Mouse (Mus musculus): ENCODE measurements at regions not wholly inside any gene's neighbourhood (a gene's known extent, or its start where the extent isn't known, plus 50 kb on each side); places are given as distances from the start of the nearest gene placed in this dataset.

DNA sequence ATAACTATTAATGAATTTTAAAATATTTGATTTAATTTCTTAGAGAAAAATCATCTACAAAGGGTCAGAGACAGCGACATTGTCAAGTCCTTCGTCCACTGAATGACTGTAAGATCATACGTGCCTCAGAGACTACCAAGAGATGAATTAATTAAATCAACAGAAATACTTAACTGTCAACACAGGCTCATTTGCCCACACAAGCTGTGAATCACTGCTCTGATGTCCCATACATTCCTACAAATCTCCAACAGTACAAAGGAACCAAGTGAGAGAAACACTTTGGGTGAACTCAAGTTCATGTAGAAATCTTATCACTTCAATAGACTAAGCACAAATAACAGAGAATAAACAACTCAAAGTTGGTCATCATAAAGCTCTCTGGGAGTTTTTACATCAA is 471.4 kb upstream of the Map3k7 start:
- ATAC-seq (replicated peaks; ENCODE audit: low FRiP score) (no peak), DNase-seq (ENCODE audit: low spot score) (no peak)
- H3K27me3 ChIP-seq (replicated peaks; ENCODE audit: control insufficient read depth, insufficient read depth, low read length) = no peaks in the 10 kb centered on the region
- H3K36me3 ChIP-seq (ENCODE audit: control insufficient read depth, insufficient read depth, low read length) = no peaks in the 10 kb centered on the region
- H3K4me2 ChIP-seq = no peak overlapping the region
- H3K4me1 ChIP-seq (replicated peaks; ENCODE audit: control insufficient read depth, insufficient read depth, low read length) = no peaks in the 10 kb centered on the region
- no peaks in the 10 kb centered on the region for H3K9me3 ChIP-seq (ENCODE audit: control insufficient read depth, low read length)
- no peak overlapping the region for H3K27ac ChIP-seq (ENCODE audit: low read depth, low read length)
- 85% methylated on average over 3 of the region's 3 CpGs for WGBS
- H3K9ac ChIP-seq (ENCODE audit: low read depth, low read length) = no peak overlapping the region
- H3K4me3 ChIP-seq (ENCODE audit: low read depth, low read length) = no peak overlapping the region

- H3K27ac ChIP-seq (ENCODE audit: low read depth, low read length) = no peak overlapping the region
- H3K36me3 ChIP-seq (ENCODE audit: control insufficient read depth, insufficient read depth, low read length) = no peaks in the 10 kb centered on the region
- 73% methylated on average over 3 of the region's 3 CpGs for WGBS
- no peak overlapping the region for H3K4me3 ChIP-seq (ENCODE audit: low read depth, low read length)
- no peak for ATAC-seq (replicated peaks; ENCODE audit: low FRiP score)
- H3K9me3 ChIP-seq (ENCODE audit: control insufficient read depth, low read length) = no peaks in the 10 kb centered on the region
- no peak for DNase-seq (ENCODE audit: low spot score)
- H3K27me3 ChIP-seq (replicated peaks; ENCODE audit: control insufficient read depth, insufficient read depth, low read length) = no peaks in the 10 kb centered on the region
- no peaks in the 10 kb centered on the region for H3K4me1 ChIP-seq (replicated peaks; ENCODE audit: control insufficient read depth, insufficient read depth, low read length)
- H3K9ac ChIP-seq (ENCODE audit: low read depth, low read length) = no peak overlapping the region
- no peak overlapping the region for H3K4me2 ChIP-seq
Measured at GRCm38 (mm10) chr4:31493087-31493511, 470.8 kb upstream of the Map3k7 start.

DNA sequence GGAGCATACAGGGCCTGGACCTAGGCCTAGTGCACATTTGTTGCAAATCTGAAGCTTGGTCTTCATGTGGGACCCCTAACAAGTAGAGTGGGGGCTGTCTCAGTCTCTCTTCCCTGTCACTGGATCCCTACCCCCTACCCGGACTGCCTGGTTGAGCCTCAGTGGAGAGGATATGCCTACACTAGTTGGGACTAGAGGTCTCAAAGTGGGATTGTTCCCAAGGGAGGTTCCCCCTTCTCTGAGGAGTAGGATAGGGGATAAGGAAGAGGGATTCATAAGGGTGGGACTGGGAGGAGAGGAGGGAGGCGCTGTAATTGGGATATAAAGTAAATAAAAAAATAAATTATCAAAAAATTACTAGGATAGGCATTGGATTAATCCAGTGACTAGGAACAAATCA is 464.0 kb upstream of the Map3k7 start:
- Histone ChIP-seq H3K4me1 (replicated peaks; ENCODE audit: control insufficient read depth, insufficient read depth, low read length) (no peaks in the 10 kb centered on the region), H3K36me3 (ENCODE audit: control insufficient read depth, insufficient read depth, low read length) (no peaks in the 10 kb centered on the region), H3K4me2 (no peak overlapping the region), H3K4me3 (ENCODE audit: low read depth, low read length) (no peak overlapping the region), H3K9ac (ENCODE audit: low read depth, low read length) (no peak overlapping the region), H3K27me3 (replicated peaks; ENCODE audit: control insufficient read depth, insufficient read depth, low read length) (no peaks in the 10 kb centered on the region), H3K9me3 (ENCODE audit: control insufficient read depth, low read length) (no peaks in the 10 kb centered on the region), H3K27ac (ENCODE audit: low read depth, low read length) (no peak overlapping the region)
- ATAC-seq (replicated peaks; ENCODE audit: low FRiP score) = no peak
- no peak for DNase-seq (ENCODE audit: low spot score)
- WGBS = 84% methylated on average over 2 of the region's 2 CpGs

GRCm38 (mm10) chr4:31500432-31500831 is 463.5 kb upstream of the Map3k7 start:
- Histone ChIP-seq H3K27me3 (replicated peaks; ENCODE audit: control insufficient read depth, insufficient read depth, low read length) (no peaks in the 10 kb centered on the region), H3K9me3 (ENCODE audit: control insufficient read depth, low read length) (no peaks in the 10 kb centered on the region), H3K9ac (ENCODE audit: low read depth, low read length) (no peak overlapping the region), H3K4me1 (replicated peaks; ENCODE audit: control insufficient read depth, insufficient read depth, low read length) (no peaks in the 10 kb centered on the region), H3K4me2 (no peak overlapping the region), H3K4me3 (ENCODE audit: low read depth, low read length) (no peak overlapping the region), H3K36me3 (ENCODE audit: control insufficient read depth, insufficient read depth, low read length) (no peaks in the 10 kb centered on the region), H3K27ac (ENCODE audit: low read depth, low read length) (no peak overlapping the region)
- DNase-seq (ENCODE audit: low spot score) (no peak), ATAC-seq (replicated peaks; ENCODE audit: low FRiP score) (no peak)
- WGBS = 76% methylated on average over 4 of the region's 4 CpGs

DNA sequence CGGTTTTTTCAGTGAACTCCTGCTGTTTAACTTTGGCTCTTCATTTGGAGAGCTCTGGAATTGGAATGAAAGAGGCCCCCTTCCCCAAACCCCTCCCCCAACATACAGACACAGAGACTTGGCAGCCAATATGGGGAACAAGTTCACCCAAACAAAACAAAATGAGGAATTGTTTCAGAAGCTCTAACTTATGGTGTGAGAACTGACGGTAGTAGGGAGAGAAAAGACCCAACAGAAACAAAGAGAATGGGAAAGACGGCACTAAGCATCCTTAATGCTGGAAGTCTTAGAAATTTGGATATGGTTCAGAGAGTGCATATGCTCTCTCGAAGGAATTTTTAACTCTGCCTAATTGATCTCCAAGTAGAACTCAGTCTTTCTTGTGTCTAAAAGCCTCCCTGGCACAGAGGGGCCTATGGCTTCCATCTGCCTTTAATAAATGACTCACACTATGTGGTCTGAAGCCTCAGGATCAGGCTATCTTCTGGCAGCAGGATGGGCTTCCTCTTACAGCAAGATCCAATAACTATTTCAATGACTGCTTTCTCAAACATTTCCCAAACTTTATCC is 438.2 kb upstream of the Map3k7 start:
- H3K27me3 ChIP-seq (replicated peaks; ENCODE audit: control insufficient read depth, insufficient read depth, low read length) = no peaks in the 10 kb centered on the region
- 67% methylated on average over 4 of the region's 4 CpGs for WGBS
- DNase-seq (ENCODE audit: low spot score) (no peak), ATAC-seq (replicated peaks; ENCODE audit: low FRiP score) (no peak)
- H3K9ac ChIP-seq (ENCODE audit: low read depth, low read length) = no peak overlapping the region
- H3K4me1 ChIP-seq (replicated peaks; ENCODE audit: control insufficient read depth, insufficient read depth, low read length) = no peaks in the 10 kb centered on the region
- no peak overlapping the region for H3K27ac ChIP-seq (ENCODE audit: low read depth, low read length)
- no peak overlapping the region for H3K4me2 ChIP-seq
- no peaks in the 10 kb centered on the region for H3K9me3 ChIP-seq (ENCODE audit: control insufficient read depth, low read length)
- H3K4me3 ChIP-seq (ENCODE audit: low read depth, low read length) = no peak overlapping the region
- H3K36me3 ChIP-seq (ENCODE audit: control insufficient read depth, insufficient read depth, low read length) = no peaks in the 10 kb centered on the region

GRCm38 (mm10) chr4:31536811-31537210 is 427.1 kb upstream of the Map3k7 start:
- 38% methylated on average over 1 of the region's 1 CpGs for WGBS
- no peak overlapping the region for H3K27ac ChIP-seq (ENCODE audit: low read depth, low read length)

DNA sequence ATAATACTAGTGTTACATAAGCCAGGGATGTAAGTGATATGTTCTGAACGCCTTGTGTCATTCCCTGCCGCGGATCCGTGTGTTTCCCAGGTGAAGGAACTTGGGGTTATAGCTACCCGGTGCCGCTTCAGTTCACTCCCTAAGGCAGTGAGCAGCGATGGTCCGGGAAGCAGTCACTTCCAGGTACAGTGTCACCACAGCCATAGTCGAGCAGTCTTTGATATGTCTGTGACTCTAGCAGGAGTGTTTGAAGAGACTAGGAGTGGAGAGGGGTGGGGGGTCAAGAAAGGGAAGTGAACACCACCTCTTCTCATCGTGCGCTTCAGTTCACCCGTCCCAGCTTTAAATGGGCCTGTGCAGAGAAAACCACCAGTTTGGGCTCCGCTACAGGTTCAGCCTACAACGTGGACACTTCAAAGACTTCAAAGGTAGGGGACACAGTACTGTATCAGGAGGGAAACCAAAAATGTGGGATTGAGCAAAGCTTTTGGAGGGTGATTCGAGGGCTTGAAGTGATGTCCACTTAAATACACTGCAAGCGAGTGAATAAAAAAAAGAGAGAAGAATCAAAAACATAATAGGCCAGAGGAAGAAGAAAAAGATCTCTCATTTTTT is 410.0 kb upstream of the Map3k7 start:
- Histone ChIP-seq H3K9ac (ENCODE audit: low read depth, low read length) (no peak overlapping the region), H3K4me1 (replicated peaks; ENCODE audit: control insufficient read depth, insufficient read depth, low read length) (no peaks in the 10 kb centered on the region), H3K27me3 (replicated peaks; ENCODE audit: control insufficient read depth, insufficient read depth, low read length) (no peaks in the 10 kb centered on the region), H3K9me3 (ENCODE audit: control insufficient read depth, low read length) (no peaks in the 10 kb centered on the region), H3K4me2 (no peak overlapping the region), H3K36me3 (ENCODE audit: control insufficient read depth, insufficient read depth, low read length) (no peaks in the 10 kb centered on the region), H3K4me3 (ENCODE audit: low read depth, low read length) (no peak overlapping the region), H3K27ac (ENCODE audit: low read depth, low read length) (no peak overlapping the region)
- ATAC-seq (replicated peaks; ENCODE audit: low FRiP score) = no peak
- DNase-seq (ENCODE audit: low spot score) = no peak
- WGBS = 83% methylated on average over 16 of the region's 16 CpGs

More at GRCm38 (mm10) chr4:31536811-31537210, 427.1 kb upstream of the Map3k7 start:
- Histone ChIP-seq H3K4me3 (ENCODE audit: low read depth, low read length) (no peak overlapping the region), H3K36me3 (ENCODE audit: control insufficient read depth, insufficient read depth, low read length) (no peaks in the 10 kb centered on the region), H3K27me3 (replicated peaks; ENCODE audit: control insufficient read depth, insufficient read depth, low read length) (no peaks in the 10 kb centered on the region), H3K9ac (ENCODE audit: low read depth, low read length) (no peak overlapping the region), H3K4me1 (replicated peaks; ENCODE audit: control insufficient read depth, insufficient read depth, low read length) (no peaks in the 10 kb centered on the region), H3K4me2 (no peak overlapping the region), H3K9me3 (ENCODE audit: control insufficient read depth, low read length) (no peaks in the 10 kb centered on the region)
- no peak for ATAC-seq (replicated peaks; ENCODE audit: low FRiP score)
- DNase-seq (ENCODE audit: low spot score) = no peak

- Histone ChIP-seq H3K27ac (ENCODE audit: low read depth, low read length) (no peak overlapping the region), H3K36me3 (ENCODE audit: control insufficient read depth, insufficient read depth, low read length) (no peaks in the 10 kb centered on the region), H3K4me2 (no peak overlapping the region), H3K4me1 (replicated peaks; ENCODE audit: control insufficient read depth, insufficient read depth, low read length) (no peaks in the 10 kb centered on the region), H3K9ac (ENCODE audit: low read depth, low read length) (no peak overlapping the region), H3K27me3 (replicated peaks; ENCODE audit: control insufficient read depth, insufficient read depth, low read length) (no peaks in the 10 kb centered on the region), H3K4me3 (ENCODE audit: low read depth, low read length) (no peak overlapping the region), H3K9me3 (ENCODE audit: control insufficient read depth, low read length) (no peaks in the 10 kb centered on the region)
- 83% methylated on average over 1 of the region's 1 CpGs for WGBS
- DNase-seq (ENCODE audit: low spot score) = no peak
- no peak for ATAC-seq (replicated peaks; ENCODE audit: low FRiP score)
Measured at GRCm38 (mm10) chr4:31555077-31555476, 408.8 kb upstream of the Map3k7 start.

DNA sequence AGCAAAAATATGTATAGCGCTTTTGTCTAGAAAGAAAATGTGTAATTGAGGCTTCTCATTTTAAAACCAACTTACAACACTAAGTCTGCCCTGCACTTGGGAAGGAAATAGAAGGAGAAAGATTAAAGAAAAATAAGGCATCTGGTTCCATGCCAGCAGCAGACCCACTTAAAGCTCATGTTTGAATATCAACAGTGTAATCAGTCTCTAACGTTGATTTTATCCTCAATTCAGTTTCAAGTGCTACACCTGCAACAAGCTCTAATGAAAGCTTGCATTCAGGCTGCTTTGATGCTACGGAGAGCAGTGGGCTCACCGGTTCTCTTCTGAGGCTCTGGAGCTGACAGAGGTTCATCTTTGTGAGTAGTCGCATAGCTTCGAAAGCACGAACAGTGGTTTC is 406.6 kb upstream of the Map3k7 start:
- ATAC-seq (replicated peaks; ENCODE audit: low FRiP score) (no peak), DNase-seq (ENCODE audit: low spot score) (no peak)
- no peaks in the 10 kb centered on the region for H3K27me3 ChIP-seq (replicated peaks; ENCODE audit: control insufficient read depth, insufficient read depth, low read length)
- H3K4me3 ChIP-seq (ENCODE audit: low read depth, low read length) = no peak overlapping the region
- no peak overlapping the region for H3K27ac ChIP-seq (ENCODE audit: low read depth, low read length)
- 86% methylated on average over 7 of the region's 7 CpGs for WGBS
- H3K36me3 ChIP-seq (ENCODE audit: control insufficient read depth, insufficient read depth, low read length) = no peaks in the 10 kb centered on the region
- H3K4me1 ChIP-seq (replicated peaks; ENCODE audit: control insufficient read depth, insufficient read depth, low read length) = no peaks in the 10 kb centered on the region
- no peaks in the 10 kb centered on the region for H3K9me3 ChIP-seq (ENCODE audit: control insufficient read depth, low read length)
- no peak overlapping the region for H3K9ac ChIP-seq (ENCODE audit: low read depth, low read length)
- H3K4me2 ChIP-seq = no peak overlapping the region
